Mouse (Mus musculus): ENCODE results near the gene Tgif2.

DNA sequence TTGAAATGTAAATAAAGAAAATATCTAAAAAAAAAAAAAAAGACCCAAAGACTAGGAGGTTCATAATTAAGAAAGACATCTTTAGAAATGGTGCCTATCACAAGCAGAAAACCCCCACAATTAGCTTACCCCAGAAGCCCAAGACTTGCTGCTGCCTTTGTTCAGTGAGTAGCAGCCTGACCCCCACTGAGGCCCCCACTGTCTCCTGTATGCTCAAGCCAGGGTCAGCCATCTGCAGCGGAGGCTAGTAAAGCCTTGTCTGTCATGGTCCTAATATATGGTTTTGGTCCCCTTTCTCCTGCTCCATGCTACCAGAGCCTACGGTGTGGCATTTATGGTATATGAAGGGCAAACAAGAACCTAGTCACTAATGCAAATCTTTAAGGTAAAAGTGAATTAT lies 61.5 kb downstream of the Tgif2 start:
- TF ChIP-seq CTCF (IDR thresholded peaks at IDR 0.05; ENCODE audit: low read depth) (no peak), EP300 (IDR thresholded peaks at IDR 0.05; ENCODE audit: low read depth) (no peak)

Data from liver, embryonic 14.5 days (tissue).